Mouse (Mus musculus) adrenal gland, postnatal 4 days (tissue): ENCODE results near the gene Tap2. TPM values are rescaled to one million over a fixed set of nuclear protein-coding genes. Genes with fewer than 3 reads are reported as not detected.

ENCODE experiments used
- DNase-seq, 2 experiments: peaks; one replicate each; pipeline ENCODE4 v3.0.0; 2021 to 2022; ENCODE audit warnings: low spot score in 2 of 2, mixed read lengths in 2 of 2
- total RNA-seq, 2 experiments: library from RNA; stranded (reverse); gene quantifications; 2 replicates each; pipeline ENCODE4 v1.2.3; 2021

Gene Tap2
- total RNA-seq, 2 experiments from 2014 or later = 32.9 to 33.2 TPM

DNA sequence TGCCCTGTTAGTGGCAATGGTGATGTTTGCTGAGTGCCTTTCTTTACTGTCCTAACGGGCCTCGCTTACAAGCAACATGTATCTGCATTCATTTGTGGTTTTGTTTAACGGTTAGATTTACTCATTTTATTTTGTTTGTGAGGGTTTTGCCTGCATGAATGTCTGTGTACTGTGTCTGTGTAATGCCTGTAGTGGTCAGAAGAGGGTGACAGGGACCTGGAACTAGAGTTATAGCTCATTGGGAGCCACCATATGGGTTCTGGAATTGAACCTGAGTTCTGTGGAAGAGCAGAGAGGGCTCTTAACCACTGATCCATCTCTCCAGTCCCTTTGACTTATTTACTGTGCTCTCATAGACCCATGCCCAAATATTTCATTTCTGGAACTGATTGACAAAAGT lies 43.7 kb downstream of the Tap2 start:
- DNase-seq = no peak

DNA sequence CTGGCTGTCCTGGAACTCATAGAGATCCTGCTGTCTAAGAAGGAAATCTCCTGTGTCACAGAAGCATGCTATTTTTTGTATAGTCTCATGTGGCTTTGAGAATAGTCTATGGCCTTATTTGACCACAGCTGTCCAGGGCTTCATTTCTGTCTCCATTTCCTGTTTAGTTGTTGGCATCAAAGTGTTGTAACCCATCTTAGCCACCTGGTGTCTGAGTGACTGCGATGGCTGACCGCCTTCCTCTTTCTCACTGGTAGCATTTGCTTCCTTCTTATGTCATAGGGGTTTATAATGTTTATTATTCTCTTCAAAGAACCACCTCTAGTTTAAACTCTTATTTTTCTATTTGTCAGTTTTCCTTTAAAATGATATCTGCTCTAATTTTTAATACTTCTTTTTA lies 45.4 kb downstream of the Tap2 start:
- DNase-seq = no peak

DNA sequence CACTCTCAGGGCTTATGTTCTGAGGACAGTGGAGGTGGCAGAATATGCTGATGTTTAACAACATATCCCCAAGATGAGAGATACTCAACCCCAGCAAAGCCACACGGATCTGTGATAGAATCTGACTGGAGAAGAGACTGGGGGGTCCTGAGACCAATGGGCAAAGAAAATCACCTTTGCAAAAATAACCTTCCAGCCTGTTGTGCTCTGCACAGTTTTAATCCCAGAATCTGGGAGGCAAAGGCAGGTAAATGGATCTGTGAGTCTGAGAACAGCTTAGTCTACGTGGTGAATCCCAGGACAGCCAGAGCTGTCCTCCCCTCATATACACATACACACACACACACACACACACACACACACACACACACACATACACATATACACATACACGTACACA lies 46.0 kb downstream of the Tap2 start:
- DNase-seq = no peak

DNA sequence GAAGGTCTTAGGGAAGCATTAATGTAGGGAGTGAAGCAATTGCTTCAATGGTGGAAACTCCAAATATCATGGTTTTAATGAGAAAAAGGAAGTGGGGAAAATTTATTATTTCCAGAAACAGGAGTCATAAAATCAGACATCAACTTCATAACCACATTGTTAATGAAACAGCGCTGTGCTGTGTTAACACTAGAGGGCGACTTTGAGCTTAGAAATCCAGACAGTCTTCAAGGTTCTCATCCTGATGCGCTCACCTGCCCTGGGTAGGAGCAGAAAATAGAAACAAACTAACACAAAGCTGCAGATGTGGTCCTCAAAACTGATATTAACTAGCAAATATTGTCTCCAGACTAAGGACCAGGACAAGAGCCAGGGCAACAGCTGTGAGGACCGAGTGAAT lies 46.6 kb downstream of the Tap2 start:
- DNase-seq = no peak

- no peak for DNase-seq
Measured at GRCm38 (mm10) chr17:34251666-34252065, 48.3 kb downstream of the Tap2 start.

- no peak for DNase-seq
Measured at GRCm38 (mm10) chr17:34256501-34256900, 53.2 kb downstream of the Tap2 start.

DNA sequence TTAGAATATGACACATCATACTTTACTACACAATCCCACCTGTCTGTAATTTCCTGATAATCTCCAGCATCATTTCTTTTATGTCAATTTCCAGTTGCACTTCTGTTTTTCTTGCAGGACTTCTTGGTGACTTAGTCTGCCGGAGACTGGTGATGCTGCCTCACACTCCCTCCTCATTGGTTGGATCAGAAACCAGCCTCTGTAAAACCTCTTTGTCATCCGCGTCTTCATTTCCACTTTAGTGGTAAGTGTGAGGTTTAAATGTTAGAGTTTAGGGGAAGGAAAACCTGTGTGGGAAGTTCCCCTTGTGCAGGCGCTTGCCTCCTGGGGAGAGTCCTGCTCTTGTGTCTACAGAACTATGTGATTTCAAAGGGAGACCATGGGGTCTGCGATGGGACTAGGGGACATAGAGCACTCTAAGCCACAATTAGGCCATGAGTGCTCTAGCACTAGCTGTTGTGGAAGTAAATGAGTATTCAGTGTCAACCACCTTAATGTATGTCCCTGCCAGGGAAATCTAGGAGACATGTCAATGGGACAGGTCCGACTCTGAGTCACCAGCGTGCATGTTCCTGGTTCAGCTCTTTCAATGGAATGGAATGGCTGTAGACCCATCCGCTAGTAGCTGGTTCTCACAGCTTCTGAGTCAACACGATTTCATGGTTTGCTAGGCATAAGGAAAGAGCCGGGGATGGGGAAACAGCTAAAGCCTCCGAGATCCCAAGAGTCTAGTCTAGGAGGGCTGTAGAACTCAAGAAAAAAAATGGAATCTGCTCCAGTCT lies 54.5 kb downstream of the Tap2 start, which contains the start of gene H2-Ab1:
H2-Ab1 (plus strand) TSS at position 96 of the 782 bp plus-strand sequence.
- DNase-seq = peak; percentile 30 to 50

- no peak for DNase-seq
Measured at GRCm38 (mm10) chr17:34260551-34260950, 57.2 kb downstream of the Tap2 start.

DNA sequence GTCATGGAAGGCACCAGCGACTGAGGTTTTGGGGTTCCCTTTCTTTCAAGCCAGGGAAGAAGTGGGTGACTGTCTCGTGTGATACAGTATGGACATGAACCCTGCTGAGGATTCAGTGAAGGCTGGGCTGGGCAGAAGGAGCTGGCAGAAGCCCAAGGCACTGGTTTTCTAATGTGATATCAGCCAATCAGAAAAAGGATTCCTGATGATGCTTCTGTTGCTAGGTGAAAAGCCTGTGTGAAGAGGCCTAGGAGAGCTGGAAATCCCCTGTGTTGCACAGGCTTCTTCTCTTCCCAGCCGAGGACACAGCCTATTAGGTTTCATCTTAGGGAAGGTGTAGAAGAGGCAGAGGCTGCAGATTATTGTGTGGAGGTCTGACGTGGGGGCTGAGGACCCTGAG lies 58.2 kb downstream of the Tap2 start:
- peak in 1 of 2 experiments; percentile 18 for DNase-seq

GRCm38 (mm10) chr17:34263068-34263467 lies 59.7 kb downstream of the Tap2 start:
- DNase-seq = peak in 1 of 2 experiments; percentile 25

DNA sequence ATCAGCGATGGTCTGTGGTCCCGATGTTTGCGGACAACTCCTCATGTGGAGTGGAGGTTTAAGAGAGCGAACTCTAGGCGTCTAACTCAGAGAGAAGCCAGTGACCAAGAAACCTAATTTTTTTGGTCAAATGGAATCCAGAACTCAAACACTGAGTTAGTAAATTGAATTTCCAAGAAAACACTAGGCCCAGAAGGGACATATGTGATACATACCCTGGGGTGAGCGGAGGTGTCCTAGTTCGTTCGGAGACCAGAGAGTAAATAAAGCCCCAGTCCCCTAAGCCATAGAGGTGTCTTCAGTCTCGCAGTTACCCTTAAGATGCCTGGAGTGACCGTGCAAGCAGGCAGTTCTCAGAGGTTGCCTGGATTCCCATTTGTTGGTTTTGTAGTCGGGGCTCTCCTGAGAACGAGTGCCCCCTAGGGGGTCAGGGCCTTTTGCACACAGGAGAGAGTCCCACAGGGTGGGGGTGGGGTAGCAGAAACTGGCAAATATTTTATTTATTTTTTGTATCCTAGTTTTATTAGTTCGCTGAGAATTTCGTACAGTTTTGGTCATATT lies 60.6 kb downstream of the Tap2 start:
- no peak for DNase-seq

GRCm38 (mm10) chr17:34264452-34265351 lies 61.4 kb downstream of the Tap2 start:
- DNase-seq = no peak

Other genes with a start within 250 kb of the Tap2 start
- gene Vps52, start 247.7 kb upstream of the Tap2 start, total RNA-seq = 10 to 100 TPM; 62.8 to 72.5 TPM
- gene Rps18, start 247.5 kb upstream of the Tap2 start, total RNA-seq = 1,000 to 10,000 TPM; 1,180 to 1,281 TPM
- gene H2-K1, start 203.2 kb upstream of the Tap2 start, total RNA-seq = 100 to 1,000 TPM; 173 to 174 TPM
- 10 to 100 TPM; 49.0 to 54.3 TPM for gene Ring1, start 178.8 kb upstream of the Tap2 start, total RNA-seq
- gene H2-Ke6, start 175.5 kb upstream of the Tap2 start, total RNA-seq = 100 to 1,000 TPM; 135 to 144 TPM
- gene Slc39a7, start 171.8 kb upstream of the Tap2 start, total RNA-seq = 100 to 1,000 TPM; 145 to 156 TPM
- gene Rxrb, start 171.7 kb upstream of the Tap2 start, total RNA-seq = 10 to 100 TPM; 74.5 to 78.0 TPM
- gene Col11a2, start 164.1 kb upstream of the Tap2 start, total RNA-seq = 1 to 10 TPM; 3.1 to 6.4 TPM
- under 1 TPM in 1 of 2 experiments, not detected in 1; 0.31 TPM for gene H2-Oa, start 111.2 kb upstream of the Tap2 start, total RNA-seq
- gene H2-DMa, start 84.0 kb upstream of the Tap2 start, total RNA-seq = 10 to 100 TPM; 11.2 to 11.7 TPM
- gene Brd2, start 80.9 kb upstream of the Tap2 start, total RNA-seq = 100 to 1,000 TPM; 225 to 226 TPM
- gene H2-DMb2, start 60.2 kb upstream of the Tap2 start, total RNA-seq = 1 to 10 TPM; 1.2 to 3.0 TPM
- gene H2-DMb1, start 50.5 kb upstream of the Tap2 start, total RNA-seq = 1 to 10 TPM; 1.9 to 3.8 TPM
- gene Tap1, start 16.0 kb upstream of the Tap2 start, total RNA-seq = 10 to 100 TPM; 20.8 to 22.1 TPM
- gene Psmb9, start 15.8 kb upstream of the Tap2 start, total RNA-seq = 10 to 100 TPM; 12.6 to 15.0 TPM
- gene Psmb8, start 5.8 kb upstream of the Tap2 start, total RNA-seq = 10 to 100 TPM; 25.0 to 27.4 TPM
- gene H2-Ob, start 35.4 kb downstream of the Tap2 start, total RNA-seq = under 1 TPM; 0.28 to 0.65 TPM
- 10 to 100 TPM; 11.1 to 12.8 TPM for gene H2-Ab1, start 54.2 kb downstream of the Tap2 start, total RNA-seq
- gene H2-Aa, start 84.3 kb downstream of the Tap2 start, total RNA-seq = 10 to 100 TPM in 1 of 2 experiments, 1 to 10 TPM in 1; 9.1 to 15.9 TPM
- 10 to 100 TPM in 1 of 2 experiments, 1 to 10 TPM in 1; 5.7 to 12.3 TPM for gene H2-Eb1, start 102.3 kb downstream of the Tap2 start, total RNA-seq
- gene H2-Eb2, start 122.1 kb downstream of the Tap2 start, total RNA-seq = not detected
- gene Btnl2, start 151.3 kb downstream of the Tap2 start, total RNA-seq = under 1 TPM; 0.45 TPM
- gene Btnl1, start 173.6 kb downstream of the Tap2 start, total RNA-seq = not detected
- 1 to 10 TPM; 5.8 to 6.3 TPM for gene BC051142, start 195.3 kb downstream of the Tap2 start, total RNA-seq